Mouse (Mus musculus) limb, embryonic 14.5 days (tissue): ENCODE measurements at regions not wholly inside any gene's neighbourhood (a gene's known extent, or its start where the extent isn't known, plus 50 kb on each side); places are given as distances from the start of the nearest gene placed in this dataset.
"Not testable (repeated sequence)": the region's sequence is repeated elsewhere in the genome, so short reads cannot be mapped to it uniquely, and the experiment has no call there.

ENCODE experiments used
- ATAC-seq: fragments of 200-750 bp; cut with Nextera tagmentation; 2 replicates; pipeline ENCODE4 v1.8.0; 2017; ENCODE audit warnings: low read depth, moderate number of reproducible peaks, moderate TSS enrichment; ENCODE audit not compliant: low FRiP score
- DNase-seq: peaks from one replicate; pipeline ENCODE4 v3.0.0-alpha.2; 2015; ENCODE audit warnings: low spot score
- H3K27ac ChIP-seq: fragments of 300-500 bp; sonication (generic); replicated peaks from 2 replicates; pipeline ENCODE4 v1.5.1; 2014; ENCODE audit warnings: low read depth, mild to moderate bottlenecking, low read length, moderate library complexity, mixed read lengths
- H3K27me3 ChIP-seq: fragments of 300-500 bp; sonication (generic); 2 replicates; pipeline ENCODE4 v1.6.1; 2014; ENCODE audit warnings: low read length, mixed read lengths; ENCODE audit not compliant: control insufficient read depth, insufficient read depth
- H3K36me3 ChIP-seq: fragments of 300-500 bp; sonication (generic); 2 replicates; pipeline ENCODE4 v1.6.1; 2014; ENCODE audit warnings: mild to moderate bottlenecking, low read length, moderate library complexity, mixed read lengths; ENCODE audit not compliant: control insufficient read depth, insufficient read depth
- H3K4me1 ChIP-seq: fragments of 300-500 bp; sonication (generic); 2 replicates; pipeline ENCODE4 v1.6.1; 2014; ENCODE audit warnings: antibody characterized with exemption, low read length, mixed read lengths; ENCODE audit not compliant: control insufficient read depth, insufficient read depth
- H3K4me2 ChIP-seq: fragments of 300-500 bp; sonication (generic); replicated peaks from 2 replicates; pipeline ENCODE4 v1.6.1; 2014; ENCODE audit warnings: low read depth, mild to moderate bottlenecking, low read length, moderate library complexity; ENCODE audit not compliant: severe bottlenecking
- H3K4me3 ChIP-seq: fragments of 300-500 bp; sonication (generic); replicated peaks from 2 replicates; pipeline ENCODE4 v1.5.1; 2014; ENCODE audit warnings: low read length
- H3K9ac ChIP-seq: fragments of 300-500 bp; sonication (generic); 2 replicates; pipeline ENCODE4 v1.6.1; 2014; ENCODE audit warnings: mild to moderate bottlenecking, low read depth, low read length, moderate library complexity; ENCODE audit not compliant: severe bottlenecking
- H3K9me3 ChIP-seq: fragments of 300-500 bp; sonication (generic); 2 replicates; pipeline ENCODE4 v1.6.1; 2016; ENCODE audit warnings: low read length; ENCODE audit not compliant: control insufficient read depth
- POLR2A ChIP-seq: fragments of 200-500 bp; IDR thresholded peaks from 2 replicates; pipeline ENCODE4 v1.8.0; 2012; ENCODE audit warnings: inconsistent platforms, mild to moderate bottlenecking, moderate library complexity, borderline replicate concordance; ENCODE audit not compliant: insufficient read depth, insufficient read length; ENCODE audit errors: extremely low read depth
- WGBS: fragments of 180-500 bp; shearing (Covaris S2); extraction: QIAGEN DNeasy Blood & Tissue Kit; methylation state at CpG from one replicate; pipeline ENCODE4 v1.1.7; 2014; 5-methylcytosine and 5-hydroxymethylcytosine counted together

DNA sequence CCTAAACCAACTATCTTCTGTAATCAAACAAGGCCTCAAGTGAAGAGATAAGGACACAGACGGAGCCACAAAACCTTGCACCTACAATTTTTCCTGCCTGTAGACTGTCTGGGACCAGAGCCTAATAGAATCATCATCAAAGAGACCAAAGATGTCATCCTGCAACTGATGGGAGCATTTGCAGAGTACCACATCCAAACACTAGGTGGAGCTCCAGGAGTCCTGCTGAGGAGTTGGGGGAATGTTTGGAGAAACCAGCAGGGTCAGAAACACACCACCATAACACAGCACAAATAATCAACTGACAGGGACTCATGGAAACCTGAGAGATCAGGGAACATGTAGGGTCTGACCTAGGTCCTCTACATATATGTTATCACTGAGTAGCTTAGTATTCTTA is 160.9 kb downstream of the Gm6760 start:
- no peaks in the 10 kb centered on the region for H3K36me3 ChIP-seq
- H3K4me3 ChIP-seq, result no peak overlapping the region
- no peaks in the 10 kb centered on the region for H3K27me3 ChIP-seq
- H3K9me3 ChIP-seq, result no peaks in the 10 kb centered on the region
- 28% methylated on average over 1 of the region's 1 CpGs for WGBS
- DNase-seq, result no peak
- no peak for ATAC-seq
- H3K4me2 ChIP-seq, result no peak overlapping the region
- H3K4me1 ChIP-seq, result no peaks in the 10 kb centered on the region
- H3K9ac ChIP-seq, result no peak overlapping the region
- no peak overlapping the region for H3K27ac ChIP-seq
- no peak for TF ChIP-seq POLR2A

- not testable (repeated sequence) for H3K27ac ChIP-seq, H3K36me3 ChIP-seq, H3K9ac ChIP-seq, H3K9me3 ChIP-seq, H3K4me1 ChIP-seq, ATAC-seq, H3K27me3 ChIP-seq, H3K4me2 ChIP-seq, H3K4me3 ChIP-seq
- peak; percentile 59 for DNase-seq
Measured at GRCm38 (mm10) chrX:63972386-63972785, 179.6 kb downstream of the Gm6760 start.
